Mouse (Mus musculus) CH12.LX (cell line): Measurements from ENCODE around the gene Ets2. TPM values are rescaled to one million over a fixed set of nuclear protein-coding genes. Genes with fewer than 3 reads are reported as not detected.

Experiments
- DNase-seq: peaks from one replicate; pipeline ENCODE4 v3.0.0-alpha.2; 2013; ENCODE audit errors: extremely low read depth
- H3K27ac ChIP-seq: 2 replicates; pipeline ENCODE4 v1.5.1; 2012; ENCODE audit warnings: low read depth, mild to moderate bottlenecking, control low read depth, moderate library complexity; ENCODE audit not compliant: insufficient read depth
- H3K27me3 ChIP-seq: replicated peaks from 2 replicates; pipeline ENCODE3; 2012; ENCODE audit warnings: inconsistent platforms
- H3K36me3 ChIP-seq, 2 experiments: replicated peaks in 1 of 2; 2 replicates each; pipeline versions ENCODE3 to v1.6.1; 2012; ENCODE audit warnings: inconsistent platforms in 1 of 2, low read length in 1 of 2, mild to moderate bottlenecking in 1 of 2, mixed read lengths in 1 of 2, moderate library complexity in 1 of 2; ENCODE audit not compliant: control insufficient read depth in 1 of 2, insufficient read depth in 1 of 2
- H3K4me1 ChIP-seq, 2 experiments: 2 replicates each; pipeline ENCODE4 v1.6.1; 2012; ENCODE audit warnings: inconsistent platforms in 1 of 2, moderate library complexity in 1 of 2; ENCODE audit not compliant: insufficient read depth in 2 of 2, control insufficient read depth in 1 of 2
- H3K4me2 ChIP-seq: 2 replicates; pipeline ENCODE4 v1.6.1; 2012; ENCODE audit warnings: low read depth, mild to moderate bottlenecking, control low read depth; ENCODE audit not compliant: poor library complexity, insufficient read depth, severe bottlenecking
- H3K4me3 ChIP-seq, 3 experiments: fragments of 150-350 bp in 1 of 3; sonication (generic) in 1 of 3; replicated peaks in 1 of 3; 2 replicates each; pipeline versions ENCODE3 to v1.5.1; 2011 to 2012; ENCODE audit warnings: low read depth in 2 of 3, low read length in 2 of 3, mild to moderate bottlenecking in 2 of 3, moderate library complexity in 2 of 3, control low read depth in 1 of 3, improper control_type of control experiment in 1 of 3, inconsistent platforms in 1 of 3, mixed read lengths in 1 of 3; ENCODE audit not compliant: poor library complexity in 1 of 3
- H3K79me2 ChIP-seq: replicated peaks from 2 replicates; pipeline ENCODE4 v1.6.1; 2012; ENCODE audit warnings: mild to moderate bottlenecking, moderate library complexity; ENCODE audit not compliant: control insufficient read depth, poor library complexity, insufficient read depth, severe bottlenecking; ENCODE audit errors: extremely low read depth
- H3K9ac ChIP-seq: 2 replicates; pipeline ENCODE4 v1.6.1; 2012; ENCODE audit warnings: low read depth, mild to moderate bottlenecking, control low read depth, moderate library complexity; ENCODE audit not compliant: insufficient read depth
- H3K9me3 ChIP-seq: replicated peaks from 2 replicates; pipeline ENCODE3; 2012; ENCODE audit warnings: low read length, inconsistent platforms, mixed read lengths
- BHLHE40 ChIP-seq: IDR thresholded peaks from 2 replicates; pipeline ENCODE4 v1.6.1; 2011; ENCODE audit warnings: mild to moderate bottlenecking, low read depth, low read length, improper control_type of control experiment
- E2F4 ChIP-seq: IDR thresholded peaks from 2 replicates; pipeline ENCODE4 v1.6.1; 2011; ENCODE audit warnings: low read depth, low read length, improper control_type of control experiment; ENCODE audit not compliant: insufficient replicate concordance
- ELF1 ChIP-seq: IDR thresholded peaks from 2 replicates; pipeline ENCODE4 v1.6.1; 2014; ENCODE audit warnings: low read depth, mild to moderate bottlenecking, inconsistent platforms, low read length, improper control_type of control experiment
- EP300 ChIP-seq: IDR thresholded peaks from 2 replicates; pipeline ENCODE4 v1.6.1; 2011; ENCODE audit warnings: low read length, improper control_type of control experiment
- GABPA ChIP-seq: IDR thresholded peaks from 2 replicates; pipeline ENCODE4 v1.6.1; 2012; ENCODE audit warnings: low read depth, low read length, improper control_type of control experiment, inconsistent platforms; ENCODE audit not compliant: insufficient replicate concordance
- IRF4 ChIP-seq: IDR thresholded peaks from 2 replicates; pipeline ENCODE4 v1.6.1; 2014; ENCODE audit warnings: low read depth, mild to moderate bottlenecking, inconsistent platforms, low read length, improper control_type of control experiment
- JUND ChIP-seq: conservative IDR thresholded peaks from 2 replicates; pipeline ENCODE4 v1.6.1; 2011; ENCODE audit warnings: low read depth, low read length, improper control_type of control experiment
- KAT2A ChIP-seq: IDR thresholded peaks from 2 replicates; pipeline ENCODE4 v1.6.1; 2012; ENCODE audit warnings: low read length, improper control_type of control experiment, inconsistent platforms; ENCODE audit not compliant: insufficient replicate concordance
- MAX ChIP-seq: IDR thresholded peaks from 2 replicates; pipeline ENCODE4 v1.6.1; 2011; ENCODE audit warnings: low read length, improper control_type of control experiment
- MXI1 ChIP-seq: IDR thresholded peaks from 2 replicates; pipeline ENCODE4 v1.6.1; 2011; ENCODE audit warnings: mild to moderate bottlenecking, low read depth, low read length, improper control_type of control experiment
- MYC ChIP-seq: IDR thresholded peaks from 2 replicates; pipeline ENCODE4 v1.6.1; 2011; ENCODE audit warnings: low read depth, mild to moderate bottlenecking, improper control_type of control experiment, low read length
- NRF1 ChIP-seq: IDR thresholded peaks from 2 replicates; pipeline ENCODE4 v1.6.1; 2014; ENCODE audit warnings: low read depth, mild to moderate bottlenecking, inconsistent platforms, low read length, improper control_type of control experiment, moderate library complexity
- RAD21 ChIP-seq: IDR thresholded peaks from 2 replicates; pipeline ENCODE4 v1.6.1; 2011; ENCODE audit warnings: low read depth, mild to moderate bottlenecking, low read length, improper control_type of control experiment, moderate library complexity
- RCOR1 ChIP-seq: conservative IDR thresholded peaks from 2 replicates; pipeline ENCODE4 v1.6.1; 2012; ENCODE audit warnings: low read depth, mild to moderate bottlenecking, inconsistent platforms, low read length, improper control_type of control experiment
- SIN3A ChIP-seq: IDR thresholded peaks from 2 replicates; pipeline ENCODE4 v1.6.1; 2012; ENCODE audit warnings: low read length, improper control_type of control experiment, inconsistent platforms
- SMC3 ChIP-seq: IDR thresholded peaks from 2 replicates; pipeline ENCODE4 v1.6.1; 2011; ENCODE audit warnings: low read depth, low read length, improper control_type of control experiment
- USF1 ChIP-seq: IDR thresholded peaks from 2 replicates; pipeline ENCODE4 v1.6.1; 2014; ENCODE audit warnings: low read depth, mild to moderate bottlenecking, inconsistent platforms, low read length, improper control_type of control experiment
- ZKSCAN1 ChIP-seq: IDR thresholded peaks from 2 replicates; pipeline ENCODE4 v1.6.1; 2012; ENCODE audit warnings: low read depth, inconsistent platforms, low read length, improper control_type of control experiment, borderline replicate concordance
- ZMIZ1 ChIP-seq: IDR thresholded peaks from 2 replicates; pipeline ENCODE4 v1.6.1; 2012; ENCODE audit warnings: low read depth, mild to moderate bottlenecking, inconsistent platforms, low read length, improper control_type of control experiment
- ZNF384 ChIP-seq: IDR thresholded peaks from 2 replicates; pipeline ENCODE4 v1.6.1; 2012; ENCODE audit warnings: low read depth, low read length, improper control_type of control experiment, inconsistent platforms
- dilution Hi-C: fragments of 300-500 bp; cut with MboI; formaldehyde crosslinking; loops from 2 replicates; pipeline ENCODE4 v1.14.3; 2020; ENCODE audit warnings: low sequenced_read_pairs; ENCODE audit not compliant: extremely low pct_unique_long_range_greater_than_20kb, extremely low pct_ligation_motif_present
- in situ Hi-C: fragments of 300-500 bp; cut with MboI; formaldehyde crosslinking; loops from 3 replicates; pipeline ENCODE4 v1.14.3; 2019; ENCODE audit warnings: low sequenced_read_pairs, low pct_ligation_motif_present, low pct_unique_long_range_greater_than_20kb, mixed read lengths
- polyA plus RNA-seq: library from polyadenylated mRNA; unstranded; fragments of >175 nt; gene quantifications from 2 replicates; pipeline ENCODE4 v1.2.1, GENCODE M21; 2012; ENCODE audit warnings: low read depth; ENCODE audit not compliant: insufficient read length
- total RNA-seq, 2 experiments: library from RNA; depleted of rRNA; stranded (reverse); fragments of 300-350 nt in 1 of 2; fragments of >200 nt in 1 of 2; gene quantifications; 2 replicates each; pipeline ENCODE4 v1.2.3; 2012 to 2014

The Ets2 gene
- total and polyA plus RNA-seq, 3 experiments: 42.0 to 51.2 (median 43.2) TPM

GRCm38 (mm10) chr16:95769066-95769995 lies 67.5 kb downstream of the Ets2 start:
- TF ChIP-seq SIN3A (no peak), E2F4 (no peak), ZNF384 (peak; percentile 78), MAX (no peak), EP300 (0 out of 2 replicates have a peak, but pooled peaks have one; percentile 7)
- Histone ChIP-seq H3K9me3 (no peaks in the 10 kb centered on the region), H3K79me2 (no peaks in the 10 kb centered on the region), H3K9ac (no peak overlapping the region), H3K4me3 (no peak overlapping the region), H3K4me1 (peaks cover 14 to 22% of the 10 kb centered on the region in 2 experiments), H3K27me3 (no peaks in the 10 kb centered on the region), H3K4me2 (no peak overlapping the region), H3K27ac (no peak overlapping the region), H3K36me3 (no peaks in the 10 kb centered on the region)
- in situ Hi-C loops (loop anchor here (5.0 kb wide), 1 partner anchor 178 kb away; no protein-coding TSS in a partner anchor), dilution Hi-C loops (no loop called here)
- no peak for DNase-seq

DNA sequence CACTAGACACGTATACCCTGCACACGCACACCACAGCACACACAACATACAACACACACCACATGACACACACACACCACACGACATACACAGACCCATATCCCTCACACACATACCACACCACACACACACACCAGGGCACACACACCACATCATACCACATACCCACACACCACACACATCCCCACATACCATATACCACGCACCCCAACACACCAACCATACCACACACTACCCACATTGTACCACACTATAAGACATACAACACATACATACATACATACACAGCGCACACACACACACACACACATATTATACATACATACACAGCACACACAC lies 68.1 kb downstream of the Ets2 start:
- no peak overlapping the region for H3K4me3 ChIP-seq
- dilution Hi-C loops (no loop called here), in situ Hi-C loops (loop anchor here (5.0 kb wide), 1 partner anchor 177 kb away; no protein-coding TSS in a partner anchor)
- no peaks in the 10 kb centered on the region for H3K79me2 ChIP-seq
- DNase-seq: no peak
- H3K4me1 ChIP-seq: peaks cover 14 to 22% of the 10 kb centered on the region in 2 experiments
- no peaks in the 10 kb centered on the region for H3K27me3 ChIP-seq
- no peak overlapping the region for H3K27ac ChIP-seq
- H3K36me3 ChIP-seq: no peaks in the 10 kb centered on the region
- no peak for TF ChIP-seq KAT2A
- no peak for TF ChIP-seq RAD21
- TF ChIP-seq MYC: no peak
- TF ChIP-seq ZKSCAN1: no peak
- no peak for TF ChIP-seq ELF1
- no peak for TF ChIP-seq BHLHE40
- no peak for TF ChIP-seq IRF4
- no peak for TF ChIP-seq JUND
- TF ChIP-seq MXI1: no peak
- TF ChIP-seq SMC3: no peak
- TF ChIP-seq USF1: no peak
- no peak for TF ChIP-seq SIN3A
- no peak for TF ChIP-seq EP300
- no peak for TF ChIP-seq NRF1
- no peak for TF ChIP-seq GABPA
- TF ChIP-seq RCOR1: no peak
- no peak for TF ChIP-seq ZMIZ1
- no peak overlapping the region for H3K9ac ChIP-seq
- no peak overlapping the region for H3K4me2 ChIP-seq
- H3K9me3 ChIP-seq: no peaks in the 10 kb centered on the region
